Mouse (Mus musculus) ovary, postnatal 36 days (tissue): ENCODE results near the gene Siglecg.

Experiments
- DNase-seq: peaks from one replicate; pipeline ENCODE4 v3.0.0; 2022; ENCODE audit warnings: low spot score, mixed read lengths

Siglecg gene

GRCm38 (mm10) chr7:43442684-43443083 is 34.7 kb downstream of the Siglecg start:
- DNase-seq: no peak

- DNase-seq: peak; percentile 78
Measured at GRCm38 (mm10) chr7:43443126-43443916, 35.3 kb downstream of the Siglecg start.

GRCm38 (mm10) chr7:43443917-43444293 is 35.9 kb downstream of the Siglecg start, which contains the start of the genes Etfb and Gm45233:
Etfb (plus strand) TSS chr7:43444083.
Gm45233 (plus strand) TSS chr7:43444128.
- DNase-seq: peak; percentile 92

- DNase-seq: no peak
Measured at GRCm38 (mm10) chr7:43447801-43448200, 39.8 kb downstream of the Siglecg start.

GRCm38 (mm10) chr7:43448246-43448645 is 40.2 kb downstream of the Siglecg start:
- DNase-seq: no peak

- DNase-seq: no peak
Measured at GRCm38 (mm10) chr7:43449811-43450210, 41.8 kb downstream of the Siglecg start.

- DNase-seq: no peak
Measured at GRCm38 (mm10) chr7:43451726-43452125, 43.7 kb downstream of the Siglecg start.

- DNase-seq: peak; percentile 17
Measured at GRCm38 (mm10) chr7:43452609-43453008, 44.6 kb downstream of the Siglecg start.

GRCm38 (mm10) chr7:43453599-43454355 is 45.8 kb downstream of the Siglecg start:
- DNase-seq: no peak

- DNase-seq: no peak
Measured at GRCm38 (mm10) chr7:43454371-43454770, 46.4 kb downstream of the Siglecg start.

- no peak for DNase-seq
Measured at GRCm38 (mm10) chr7:43462851-43463250, 54.8 kb downstream of the Siglecg start, which contains the start of gene Vsig10l. Vsig10l (plus strand) TSS chr7:43463151.

- DNase-seq: no peak
Measured at GRCm38 (mm10) chr7:43463976-43464375, 56.0 kb downstream of the Siglecg start.

GRCm38 (mm10) chr7:43464864-43465343 is 56.9 kb downstream of the Siglecg start:
- no peak for DNase-seq

GRCm38 (mm10) chr7:43465344-43466098 is 57.5 kb downstream of the Siglecg start:
- DNase-seq: peak; percentile 86

GRCm38 (mm10) chr7:43466099-43466694 is 58.2 kb downstream of the Siglecg start:
- peak; percentile 82 for DNase-seq
